Mouse (Mus musculus) ES-E14 (cell line): Measurements from ENCODE around the gene Mycbpap. TPM values are rescaled to one million over a fixed set of nuclear protein-coding genes. Genes with fewer than 3 reads are reported as not detected.

Source experiments
- DNase-seq: peaks from one replicate; pipeline ENCODE4 v3.0.0-alpha.2; 2013; ENCODE audit warnings: low read depth, low spot score
- H3K27ac ChIP-seq: 2 replicates; pipeline ENCODE4 v1.5.1; 2012; ENCODE audit warnings: low read depth, mild to moderate bottlenecking, low read length, moderate library complexity, mixed read lengths; ENCODE audit not compliant: poor library complexity, insufficient read depth, severe bottlenecking
- H3K36me3 ChIP-seq: 2 replicates; pipeline ENCODE4 v1.6.1; 2012; ENCODE audit warnings: mild to moderate bottlenecking, low read length, moderate library complexity, mixed read lengths; ENCODE audit not compliant: control insufficient read depth, poor library complexity, insufficient read depth, severe bottlenecking
- H3K4me1 ChIP-seq, 2 experiments: fragments of 150-350 bp in 1 of 2; sonication (generic) in 1 of 2; 2 replicates each; pipeline ENCODE4 v1.6.1; 2012; ENCODE audit warnings: low read length in 2 of 2, mild to moderate bottlenecking in 1 of 2, mixed read lengths in 1 of 2; ENCODE audit not compliant: control insufficient read depth in 2 of 2, insufficient read depth in 2 of 2, poor library complexity in 1 of 2
- H3K4me3 ChIP-seq, 2 experiments: fragments of 150-350 bp in 1 of 2; sonication (generic) in 1 of 2; 2 replicates each; pipeline ENCODE4 v1.5.1; 2012; ENCODE audit warnings: low read length in 2 of 2, low read depth in 1 of 2, mild to moderate bottlenecking in 1 of 2, mixed read lengths in 1 of 2; ENCODE audit not compliant: insufficient read depth in 1 of 2, poor library complexity in 1 of 2, severe bottlenecking in 1 of 2
- H3K9ac ChIP-seq: 2 replicates; pipeline ENCODE4 v1.6.1; 2012; ENCODE audit warnings: low read depth, mild to moderate bottlenecking, low read length, mixed read lengths; ENCODE audit not compliant: poor library complexity, insufficient read depth, severe bottlenecking
- H3K9me3 ChIP-seq: fragments of 150-350 bp; sonication (generic); 2 replicates; pipeline ENCODE4 v1.6.1; 2012; ENCODE audit warnings: low read depth, mild to moderate bottlenecking, low read length; ENCODE audit not compliant: control insufficient read depth, insufficient read depth
- CHD2 ChIP-seq: IDR thresholded peaks from 2 replicates; pipeline ENCODE4 v1.6.1; 2014; ENCODE audit warnings: mild to moderate bottlenecking, low read depth, low read length, inconsistent platforms
- HCFC1 ChIP-seq: IDR thresholded peaks from 2 replicates; pipeline ENCODE4 v1.6.1; 2012; ENCODE audit warnings: low read length, inconsistent platforms, borderline replicate concordance; ENCODE audit not compliant: insufficient read depth
- MAFK ChIP-seq: IDR thresholded peaks from 2 replicates; pipeline ENCODE4 v1.6.1; 2014; ENCODE audit warnings: mild to moderate bottlenecking, low read depth, low read length, inconsistent platforms; ENCODE audit not compliant: insufficient read depth
- ZC3H11A ChIP-seq: IDR thresholded peaks from 2 replicates; pipeline ENCODE4 v1.6.1; 2012; ENCODE audit warnings: low read depth, mild to moderate bottlenecking, inconsistent platforms, low read length, borderline replicate concordance
- ZNF384 ChIP-seq: IDR thresholded peaks from 2 replicates; pipeline ENCODE4 v1.6.1; 2012; ENCODE audit warnings: low read depth, low read length, inconsistent platforms
- in situ Hi-C, 2 experiments: fragments of 600-800 bp; cut with MboI; formaldehyde crosslinking; loops; one replicate each; pipeline ENCODE4 v1.15.1; 2025; ENCODE audit warnings: low sequenced_read_pairs in 2 of 2, inconsistent platforms in 1 of 2; ENCODE audit not compliant: unreplicated experiment in 2 of 2
- total RNA-seq: library from RNA; depleted of rRNA; stranded (reverse); fragments of 300-350 nt; gene quantifications from 2 replicates; pipeline ENCODE4 v1.2.3, GENCODE M21; 2012

The Mycbpap gene
- total RNA-seq, 1 experiment: 0.45 TPM

DNA sequence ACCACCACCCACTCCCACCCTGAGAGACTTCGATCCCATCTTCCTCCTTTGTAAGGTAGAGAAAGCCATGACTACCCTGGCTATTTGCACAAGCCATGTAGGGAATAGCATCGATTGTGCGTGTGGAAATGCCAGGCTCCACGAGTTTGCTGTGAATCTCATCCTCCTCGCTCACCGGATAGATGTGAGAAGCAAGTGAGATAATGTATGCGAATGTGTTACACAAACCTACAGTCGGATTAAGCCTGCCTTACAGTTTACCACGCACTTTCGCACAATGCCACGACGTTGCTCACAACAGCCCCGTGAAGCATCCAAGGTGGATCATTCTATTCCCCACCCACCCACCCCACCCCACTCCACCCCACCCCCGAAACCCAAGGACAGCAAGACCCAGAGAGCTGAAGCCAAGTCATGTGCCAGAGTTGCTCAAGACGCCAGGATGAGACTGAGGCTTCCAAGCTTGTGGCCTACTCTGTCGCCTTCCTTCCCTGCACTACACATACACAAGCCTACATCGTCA is 55.1 kb downstream of the Mycbpap start:
- TF ChIP-seq ZNF384 (no peak), MAFK (no peak), ZC3H11A (no peak), HCFC1 (no peak), CHD2 (no peak)
- Histone ChIP-seq H3K4me3 (no peak overlapping the region), H3K9me3 (no peaks in the 10 kb centered on the region), H3K27ac (no peak overlapping the region), H3K9ac (no peak overlapping the region), H3K4me1 (peaks cover 0 to 16% of the 10 kb centered on the region in 2 experiments; a peak in 1 of 4 replicates), H3K36me3 (no peaks in the 10 kb centered on the region)
- in situ Hi-C loops: no loop called here
- DNase-seq: no peak

- Histone ChIP-seq H3K9me3 (no peaks in the 10 kb centered on the region), H3K36me3 (no peaks in the 10 kb centered on the region), H3K4me1 (peaks cover 0 to 9% of the 10 kb centered on the region in 2 experiments; a peak in 1 of 4 replicates), H3K4me3 (no peak overlapping the region), H3K9ac (no peak overlapping the region), H3K27ac (no peak overlapping the region)
- in situ Hi-C loops: no loop called here
- TF ChIP-seq CHD2: no peak
- no peak for TF ChIP-seq HCFC1
- TF ChIP-seq ZNF384: no peak
- TF ChIP-seq MAFK: no peak
- TF ChIP-seq ZC3H11A: no peak
- DNase-seq: no peak
These were observed 57.4 kb downstream of the Mycbpap start for GRCm38 (mm10) chr11:94464170-94464569.

GRCm38 (mm10) chr11:94461856-94462255 is 59.7 kb downstream of the Mycbpap start:
- Histone ChIP-seq H3K4me3 (no peak overlapping the region), H3K9ac (no peak overlapping the region), H3K27ac (no peak overlapping the region), H3K4me1 (peaks cover 0 to 3% of the 10 kb centered on the region in 2 experiments; a peak in 1 of 4 replicates), H3K36me3 (no peaks in the 10 kb centered on the region), H3K9me3 (no peaks in the 10 kb centered on the region)
- no peak for DNase-seq
- in situ Hi-C loops: no loop called here
- TF ChIP-seq HCFC1: no peak
- no peak for TF ChIP-seq MAFK
- no peak for TF ChIP-seq CHD2
- no peak for TF ChIP-seq ZNF384
- TF ChIP-seq ZC3H11A: no peak

DNA sequence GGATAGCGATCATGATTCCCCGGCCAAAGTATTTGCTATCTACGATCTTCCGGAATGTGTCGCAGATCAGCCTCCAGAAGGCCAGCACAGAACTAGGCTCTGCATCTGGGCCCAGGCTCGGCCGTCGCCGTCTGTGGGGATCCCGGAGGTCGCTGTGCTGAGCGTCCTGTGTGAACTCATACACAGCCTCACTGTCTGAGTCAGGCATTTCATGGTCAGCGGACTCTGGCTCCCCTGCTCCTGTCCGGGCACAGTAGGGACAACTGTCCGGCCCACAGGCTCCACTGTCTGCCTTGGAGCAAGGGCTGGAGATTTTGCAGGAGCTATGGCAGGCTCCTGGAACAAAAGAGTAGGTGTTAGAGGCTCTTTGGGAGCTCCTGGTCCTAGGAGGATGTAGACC is 64.5 kb downstream of the Mycbpap start:
- TF ChIP-seq MAFK (no peak), ZC3H11A (no peak), CHD2 (no peak), ZNF384 (no peak), HCFC1 (no peak)
- Histone ChIP-seq H3K9ac (no peak overlapping the region), H3K4me3 (no peak overlapping the region), H3K36me3 (no peaks in the 10 kb centered on the region), H3K9me3 (no peaks in the 10 kb centered on the region), H3K27ac (no peak overlapping the region), H3K4me1 (peaks cover 0 to 6% of the 10 kb centered on the region in 2 experiments; a peak in 2 of 4 replicates)
- in situ Hi-C loops: no loop called here
- no peak for DNase-seq

DNA sequence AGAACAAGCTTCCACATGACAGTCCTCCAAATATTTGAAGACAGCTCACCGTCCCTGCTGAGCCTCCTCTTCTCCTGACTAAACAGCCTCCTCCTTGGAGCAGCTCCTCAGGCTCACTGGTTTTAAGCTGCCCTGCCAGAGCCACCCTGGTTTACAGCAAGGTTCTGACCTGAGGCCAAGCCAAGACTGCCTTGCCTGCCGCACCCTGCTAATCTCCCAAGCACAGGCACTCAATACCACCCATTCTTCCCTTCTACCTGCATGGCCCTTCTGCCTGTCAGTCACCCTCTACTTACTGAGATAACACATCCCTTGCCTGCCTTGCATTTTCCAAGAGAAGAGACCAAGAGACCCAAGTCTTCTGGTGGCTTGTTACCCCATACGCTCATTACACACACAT is 65.2 kb downstream of the Mycbpap start:
- H3K4me1 ChIP-seq: peaks cover 0 to 5% of the 10 kb centered on the region in 2 experiments; a peak in 2 of 4 replicates
- TF ChIP-seq HCFC1: no peak
- no peak overlapping the region for H3K4me3 ChIP-seq
- no peaks in the 10 kb centered on the region for H3K36me3 ChIP-seq
- H3K27ac ChIP-seq: no peak overlapping the region
- in situ Hi-C loops: no loop called here
- no peak overlapping the region for H3K9ac ChIP-seq
- no peak for DNase-seq
- no peaks in the 10 kb centered on the region for H3K9me3 ChIP-seq
